Mouse (Mus musculus): Measurements from ENCODE around the gene Dpy19l1.

Dpy19l1 gene

GRCm38 (mm10) chr9:24470166-24470565 is 32.8 kb downstream of the Dpy19l1 start:
- no peak for DNase-seq (ENCODE audit: low read depth)

- no peak for DNase-seq (ENCODE audit: low read depth)
Observed at GRCm38 (mm10) chr9:24467186-24467585, 35.8 kb downstream of the Dpy19l1 start.

- no peak for DNase-seq (ENCODE audit: low read depth)
Observed at GRCm38 (mm10) chr9:24466649-24467048, 36.3 kb downstream of the Dpy19l1 start.

GRCm38 (mm10) chr9:24461379-24461961 is 41.5 kb downstream of the Dpy19l1 start:
- no peak for DNase-seq (ENCODE audit: low read depth)

- DNase-seq (ENCODE audit: low read depth), result no peak
Observed at GRCm38 (mm10) chr9:24453833-24454232, 49.1 kb downstream of the Dpy19l1 start.

- DNase-seq (ENCODE audit: low read depth), result no peak
Observed at GRCm38 (mm10) chr9:24450976-24451375, 52.0 kb downstream of the Dpy19l1 start.

- DNase-seq (ENCODE audit: low read depth), result no peak
Observed at GRCm38 (mm10) chr9:24450524-24450923, 52.4 kb downstream of the Dpy19l1 start.

GRCm38 (mm10) chr9:24434901-24435300 is 68.0 kb downstream of the Dpy19l1 start:
- no peak for DNase-seq (ENCODE audit: low read depth)

GRCm38 (mm10) chr9:24429721-24430120 is 73.2 kb downstream of the Dpy19l1 start:
- DNase-seq (ENCODE audit: low read depth), result no peak

- DNase-seq (ENCODE audit: low read depth), result no peak
Observed at GRCm38 (mm10) chr9:24425679-24426078, 77.3 kb downstream of the Dpy19l1 start.

- DNase-seq (ENCODE audit: low read depth), result no peak
Observed at GRCm38 (mm10) chr9:24423241-24423640, 79.7 kb downstream of the Dpy19l1 start.

- DNase-seq (ENCODE audit: low read depth), result no peak
Observed at GRCm38 (mm10) chr9:24421888-24422287, 81.1 kb downstream of the Dpy19l1 start.

- no peak for DNase-seq (ENCODE audit: low read depth)
Observed at GRCm38 (mm10) chr9:24421221-24421620, 81.7 kb downstream of the Dpy19l1 start.

- DNase-seq (ENCODE audit: low read depth), result no peak
Observed at GRCm38 (mm10) chr9:24420144-24420543, 82.8 kb downstream of the Dpy19l1 start.

GRCm38 (mm10) chr9:24418281-24418680 is 84.7 kb downstream of the Dpy19l1 start:
- no peak for DNase-seq (ENCODE audit: low read depth)

- no peak for DNase-seq (ENCODE audit: low read depth)
Observed at GRCm38 (mm10) chr9:24411483-24411882, 91.5 kb downstream of the Dpy19l1 start.

- DNase-seq (ENCODE audit: low read depth), result no peak
Observed at GRCm38 (mm10) chr9:24410439-24410838, 92.5 kb downstream of the Dpy19l1 start.

- no peak for DNase-seq (ENCODE audit: low read depth)
Observed at GRCm38 (mm10) chr9:24407992-24408391, 94.9 kb downstream of the Dpy19l1 start.

- no peak for DNase-seq (ENCODE audit: low read depth)
Observed at GRCm38 (mm10) chr9:24394146-24394545, 108.8 kb downstream of the Dpy19l1 start.

GRCm38 (mm10) chr9:24390807-24391370 is 112.1 kb downstream of the Dpy19l1 start:
- no peak for DNase-seq (ENCODE audit: low read depth)

- DNase-seq (ENCODE audit: low read depth), result no peak
Observed at GRCm38 (mm10) chr9:24387230-24387629, 115.7 kb downstream of the Dpy19l1 start.

GRCm38 (mm10) chr9:24379321-24379720 is 123.6 kb downstream of the Dpy19l1 start:
- DNase-seq (ENCODE audit: low read depth), result no peak

GRCm38 (mm10) chr9:24378848-24379247 is 124.1 kb downstream of the Dpy19l1 start:
- DNase-seq (ENCODE audit: low read depth), result no peak

All from c-Kit-positive CD71-negative TER-119-negative erythroid progenitor cells, embryonic 14.5 days (primary cell).